Mouse (Mus musculus) heart, adult 18-20 months (tissue): ENCODE results near the gene Rxra. TPM values are rescaled to one million over a fixed set of nuclear protein-coding genes. Genes with fewer than 3 reads are reported as not detected.

Source experiments
- DNase-seq, 2 experiments: peaks; one replicate each; pipeline ENCODE4 v3.0.0; 2021 to 2022; ENCODE audit warnings: mixed read lengths in 1 of 2
- long read RNA-seq, 2 experiments: library from polyadenylated mRNA; stranded (forward); transcript quantifications; one replicate each; pipeline ENCODE4 v2.0.0; 2021
- total RNA-seq, 2 experiments: library from RNA; stranded (reverse); gene quantifications; 2 replicates each; pipeline ENCODE4 v1.2.3; 2021

The Rxra gene
- 10 to 100 TPM; 51.3 to 52.4 TPM for total RNA-seq
- long read RNA-seq, experiment 1, full-length matches to known transcripts: 4 of 26 reads
- long read RNA-seq, experiment 1, partial matches to known transcripts: 2 of 26 reads
- long read RNA-seq, experiment 1, other reads (novel, unspliced or antisense): 20 of 26 reads
- long read RNA-seq, experiment 2, full-length matches to known transcripts: 3 of 21 reads
- long read RNA-seq, experiment 2, partial matches to known transcripts: 18 of 21 reads
- long read RNA-seq, experiment 2, other reads (novel, unspliced or antisense): 0 of 21 reads

- peak; percentile 80 to 85 for DNase-seq
These were observed at the start of gene Rxra for GRCm38 (mm10) chr2:27676106-27676477. Gene Rxra (plus strand): TSS chr2:27676440.

- no peak for DNase-seq
These were observed 49.6 kb upstream of the Rxra start for GRCm38 (mm10) chr2:27626604-27627003.

GRCm38 (mm10) chr2:27630601-27631285 is 45.5 kb upstream of the Rxra start:
- DNase-seq: no peak

GRCm38 (mm10) chr2:27633471-27633870 is 42.8 kb upstream of the Rxra start:
- no peak for DNase-seq

- no peak for DNase-seq
These were observed 42.2 kb upstream of the Rxra start for GRCm38 (mm10) chr2:27634018-27634417.

- DNase-seq: no peak
These were observed 41.0 kb upstream of the Rxra start for GRCm38 (mm10) chr2:27635147-27635738.

GRCm38 (mm10) chr2:27636796-27637195 is 39.4 kb upstream of the Rxra start:
- no peak for DNase-seq

- DNase-seq: no peak
These were observed 38.9 kb upstream of the Rxra start for GRCm38 (mm10) chr2:27637281-27637896.

- DNase-seq: no peak
These were observed 36.5 kb upstream of the Rxra start for GRCm38 (mm10) chr2:27639631-27640334.

- DNase-seq: no peak
These were observed 35.2 kb upstream of the Rxra start for GRCm38 (mm10) chr2:27640900-27641479.

- peak; percentile 18 to 34 for DNase-seq
These were observed 31.6 kb upstream of the Rxra start for GRCm38 (mm10) chr2:27644547-27645120.

GRCm38 (mm10) chr2:27645471-27645870 is 30.8 kb upstream of the Rxra start:
- peak; percentile 40 to 52 for DNase-seq

- no peak for DNase-seq
These were observed 26.2 kb upstream of the Rxra start for GRCm38 (mm10) chr2:27649862-27650661.

- no peak for DNase-seq
These were observed 25.2 kb upstream of the Rxra start for GRCm38 (mm10) chr2:27650991-27651390.

GRCm38 (mm10) chr2:27653496-27654030 is 22.7 kb upstream of the Rxra start:
- DNase-seq: peak; percentile 20 to 43

GRCm38 (mm10) chr2:27654321-27655232 is 21.7 kb upstream of the Rxra start:
- no peak for DNase-seq

GRCm38 (mm10) chr2:27656576-27656975 is 19.7 kb upstream of the Rxra start:
- DNase-seq: no peak

GRCm38 (mm10) chr2:27665284-27665683 is 11.0 kb upstream of the Rxra start:
- no peak for DNase-seq

- no peak for DNase-seq
These were observed 9.5 kb upstream of the Rxra start for GRCm38 (mm10) chr2:27666719-27667118.
